Mouse (Mus musculus): Measurements from ENCODE around the gene Cd5l. TPM values are rescaled to one million over a fixed set of nuclear protein-coding genes. Genes with fewer than 3 reads are reported as not detected.

Gene Cd5l
- polyA plus RNA-seq, 1 experiment from 2014 or later: 0.11 TPM

GRCm38 (mm10) chr3:87410605-87411004 lies 52.9 kb downstream of the Cd5l start:
- Histone ChIP-seq H3K9ac (no peak overlapping the region), H3K27ac (no peak overlapping the region), H3K4me3 (no peak overlapping the region), H3K27me3 (no peaks in the 10 kb centered on the region), H3K9me3 (no peaks in the 10 kb centered on the region), H3K36me3 (no peaks in the 10 kb centered on the region), H3K4me2 (no peak overlapping the region), H3K4me1 (no peaks in the 10 kb centered on the region)
- WGBS: 77% methylated on average over 6 of the region's 6 CpGs
- no peak for ATAC-seq (ENCODE audit: borderline replicate concordance, extremely low read depth, low FRiP score, low TSS enrichment)

GRCm38 (mm10) chr3:87411150-87411549 lies 53.5 kb downstream of the Cd5l start:
- peak; percentile 57; the same call in 1 of the 2 replicates for ATAC-seq (ENCODE audit: borderline replicate concordance, extremely low read depth, low FRiP score, low TSS enrichment)

GRCm38 (mm10) chr3:87420645-87421044 lies 63.0 kb downstream of the Cd5l start:
- H3K4me1 ChIP-seq: no peaks in the 10 kb centered on the region
- no peak overlapping the region for H3K9ac ChIP-seq
- 50% methylated on average over 1 of the region's 1 CpGs for WGBS
- no peak overlapping the region for H3K4me2 ChIP-seq
- ATAC-seq (ENCODE audit: borderline replicate concordance, extremely low read depth, low FRiP score, low TSS enrichment): no peak
- no peaks in the 10 kb centered on the region for H3K36me3 ChIP-seq
- no peak overlapping the region for H3K27ac ChIP-seq
- no peaks in the 10 kb centered on the region for H3K27me3 ChIP-seq
- H3K9me3 ChIP-seq: no peaks in the 10 kb centered on the region
- H3K4me3 ChIP-seq: no peak overlapping the region

More at GRCm38 (mm10) chr3:87411150-87411549, 53.5 kb downstream of the Cd5l start:
- no peaks in the 10 kb centered on the region for H3K27me3 ChIP-seq
- no peaks in the 10 kb centered on the region for H3K9me3 ChIP-seq
- no peaks in the 10 kb centered on the region for H3K36me3 ChIP-seq
- no peak overlapping the region for H3K4me3 ChIP-seq
- H3K4me1 ChIP-seq: no peaks in the 10 kb centered on the region
- WGBS: 11% methylated on average over 12 of the region's 12 CpGs
- H3K4me2 ChIP-seq: no peak overlapping the region
- no peak overlapping the region for H3K27ac ChIP-seq
- H3K9ac ChIP-seq: no peak overlapping the region

Other genes starting within 250 kb of the Cd5l start
- 20.7 and 23.0 TPM in 2 replicates for gene Kirrel, start 183.1 kb upstream of the Cd5l start, polyA plus RNA-seq (2015; fragmentation: Nextera tagmentation; extraction: Ambion mirVana)
- 9.1 and 9.4 TPM in 2 replicates for gene Fcrls, start 94.1 kb upstream of the Cd5l start, polyA plus RNA-seq (2015; fragmentation: Nextera tagmentation; extraction: Ambion mirVana)
- 0.21 TPM in 1 of 2 replicates, not detected in the other for gene Fcrl1, start 18.5 kb downstream of the Cd5l start, polyA plus RNA-seq (2015; fragmentation: Nextera tagmentation; extraction: Ambion mirVana)
- not detected in 2 replicates for gene Fcrl5, start 77.9 kb downstream of the Cd5l start, polyA plus RNA-seq (2015; fragmentation: Nextera tagmentation; extraction: Ambion mirVana)
- gene Etv3, start 167.5 kb downstream of the Cd5l start, polyA plus RNA-seq (2015; fragmentation: Nextera tagmentation; extraction: Ambion mirVana): 16.6 and 16.9 TPM in 2 replicates

Data from lung, embryonic 15.5 days (tissue).